Mouse (Mus musculus): ENCODE measurements at regions not wholly inside any gene's neighbourhood (a gene's known extent, or its start where the extent isn't known, plus 50 kb on each side); places are given as distances from the start of the nearest gene placed in this dataset.

DNA sequence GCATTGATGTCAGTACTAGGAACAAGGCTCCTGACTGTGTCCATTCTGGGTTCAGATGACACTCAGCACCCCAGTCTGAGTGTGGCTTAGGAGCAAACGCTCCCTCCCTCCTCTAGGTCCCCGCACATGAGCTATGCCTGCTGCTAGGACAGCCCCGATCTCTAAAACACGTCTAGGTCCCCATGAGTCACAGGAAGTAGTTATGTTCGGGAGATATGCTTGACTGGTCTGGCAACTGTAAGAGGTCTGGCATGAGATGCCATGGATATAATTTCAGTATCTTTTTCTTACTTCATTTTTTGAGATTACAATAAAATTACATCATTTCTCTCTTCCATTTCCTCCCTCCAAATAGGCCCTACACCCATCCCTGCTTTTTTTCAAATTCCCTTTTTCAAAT is 792.1 kb downstream of the Kcnj2 start:
- DNase-seq: no peak

DNA sequence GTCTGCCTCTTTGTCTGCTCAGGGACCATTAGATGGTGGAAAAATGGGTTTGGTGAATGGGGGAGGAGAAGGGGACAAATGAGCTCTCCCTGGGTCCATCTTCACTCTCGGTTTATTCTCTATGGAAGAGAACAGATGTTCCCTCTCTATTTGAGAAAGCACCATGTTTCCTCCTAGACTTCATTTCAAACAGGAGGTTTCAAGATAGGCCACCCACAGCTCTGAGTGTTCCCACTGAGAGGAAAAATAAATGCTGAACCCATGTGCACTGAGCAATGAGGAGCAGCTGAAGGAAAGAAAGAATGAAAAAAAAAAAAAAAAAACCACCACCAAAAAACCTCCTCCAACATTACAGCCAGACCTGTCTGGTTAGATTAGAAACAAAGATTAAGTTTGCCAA is 799.2 kb downstream of the Kcnj2 start:
- no peak for DNase-seq

DNA sequence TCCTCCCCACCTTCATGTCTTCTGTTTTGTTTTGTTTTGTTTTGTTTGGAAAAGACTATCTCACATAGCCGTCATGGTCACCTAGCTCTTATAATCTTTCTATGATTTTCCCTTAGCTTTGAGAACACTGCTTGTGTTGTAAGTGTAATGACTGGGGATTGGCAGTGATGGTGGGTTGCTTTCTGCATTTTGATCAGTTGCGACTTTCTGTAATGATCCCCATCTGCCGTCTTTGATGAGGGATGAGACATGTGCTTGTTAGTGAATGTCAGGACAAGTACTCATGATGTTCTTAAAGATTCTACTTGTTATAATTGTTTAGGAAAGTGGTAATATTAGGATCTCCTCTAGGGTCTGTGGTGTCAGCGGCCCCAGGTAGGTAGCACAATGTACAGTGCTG is 809.4 kb downstream of the Kcnj2 start:
- DNase-seq: no peak

DNA sequence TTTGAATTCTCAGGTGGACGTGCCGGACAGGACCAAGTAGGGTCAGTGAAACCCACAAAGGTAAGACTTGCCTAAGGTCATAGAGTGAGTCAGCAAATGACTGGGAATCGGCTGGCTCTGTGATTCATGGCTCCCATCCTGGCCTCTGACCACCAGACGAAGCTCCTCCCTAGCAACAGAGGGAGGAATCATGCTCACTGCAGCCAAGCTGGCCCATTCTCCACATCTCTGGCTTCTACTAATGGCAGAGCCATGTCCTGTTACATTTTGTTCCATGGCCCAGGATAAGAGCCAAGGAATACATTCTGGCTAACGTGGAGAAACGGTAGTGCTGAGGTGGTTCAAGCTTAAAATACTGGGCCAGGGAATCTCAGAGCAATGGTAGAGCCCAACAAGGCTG is 814.2 kb downstream of the Kcnj2 start:
- no peak for DNase-seq

DNA sequence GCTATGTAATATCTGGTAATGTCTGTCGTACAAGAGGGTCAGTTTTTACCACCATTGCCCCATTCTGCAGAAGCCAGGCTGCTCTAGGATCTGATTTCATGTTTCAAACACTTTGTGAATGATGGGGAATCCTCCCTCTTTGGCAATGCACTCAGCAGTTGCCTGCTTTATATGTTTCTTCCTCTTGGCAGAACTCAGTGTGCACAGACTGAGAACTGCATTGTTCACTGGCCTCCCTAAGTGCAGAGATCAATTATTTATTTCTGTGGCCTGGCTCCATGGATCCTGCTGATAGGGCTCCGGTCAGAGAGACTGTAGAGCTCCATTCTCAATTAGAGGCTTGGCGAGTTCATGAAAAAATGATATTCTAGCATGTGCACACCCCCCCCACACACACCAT is 824.1 kb downstream of the Kcnj2 start:
- no peak for DNase-seq

DNA sequence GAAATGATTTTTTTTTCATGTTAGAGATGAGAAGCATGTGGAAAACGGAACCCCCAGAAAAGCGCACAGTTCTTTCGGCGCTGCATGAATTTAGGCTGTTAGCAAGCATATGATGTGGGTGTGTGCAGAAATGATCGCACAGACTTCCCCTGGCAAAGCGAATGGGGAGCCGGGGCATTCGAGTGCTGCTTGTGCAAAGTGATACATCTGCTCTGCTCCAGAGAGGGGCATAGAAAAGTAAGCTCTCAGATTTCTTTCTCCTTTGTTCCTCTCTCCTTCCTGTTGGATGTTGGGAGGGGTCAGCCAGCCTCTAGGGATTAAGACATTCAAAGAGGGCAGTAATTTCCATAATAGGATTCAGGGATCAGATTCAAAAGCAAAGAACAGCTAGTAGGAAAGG is 827.9 kb downstream of the Kcnj2 start:
- DNase-seq: no peak

DNA sequence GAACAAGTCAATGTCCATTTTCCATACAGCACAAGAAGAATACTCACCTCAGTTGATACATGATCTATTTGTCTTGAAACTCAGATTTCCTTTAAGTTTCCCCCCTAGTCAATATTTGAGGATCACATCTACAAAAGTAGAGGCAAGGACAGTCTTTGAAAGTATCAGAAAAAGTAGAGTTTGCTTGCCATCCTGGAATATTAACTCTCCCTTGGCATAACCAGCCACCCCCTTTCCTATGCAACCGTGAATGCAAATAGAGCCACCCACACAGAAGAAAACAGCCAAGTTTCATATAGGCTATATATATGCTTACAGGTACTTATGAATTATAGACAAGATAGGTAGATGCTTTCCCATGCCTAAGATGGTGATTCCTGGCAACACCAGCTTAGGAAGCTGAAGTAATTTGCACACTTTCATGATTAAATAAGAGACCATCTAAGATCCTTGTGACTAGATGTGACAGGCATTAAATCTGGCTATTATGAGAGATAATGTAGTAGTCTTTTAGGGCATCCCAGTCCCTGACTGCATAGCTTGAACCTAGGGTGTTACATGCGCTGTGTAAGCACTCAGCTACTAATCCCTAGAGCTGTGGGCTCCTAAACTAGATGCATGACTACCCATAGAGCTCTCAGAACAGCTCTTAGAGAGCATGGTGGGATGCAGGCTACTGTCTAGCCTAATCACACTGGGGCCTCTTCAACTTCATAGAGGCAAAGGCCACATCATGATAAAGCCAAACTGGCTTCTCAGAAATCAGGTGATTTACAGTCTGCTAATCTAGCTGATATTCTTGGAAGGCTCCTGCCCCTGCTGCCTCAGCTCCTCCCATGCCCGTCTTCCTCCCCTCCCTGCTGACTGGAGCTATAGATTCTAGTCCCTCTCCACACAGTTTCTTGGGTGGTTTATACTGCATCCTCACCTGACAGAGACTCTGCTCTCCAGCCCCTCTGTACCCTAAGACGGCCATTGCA is 829.5 kb downstream of the Kcnj2 start:
- DNase-seq: no peak

DNA sequence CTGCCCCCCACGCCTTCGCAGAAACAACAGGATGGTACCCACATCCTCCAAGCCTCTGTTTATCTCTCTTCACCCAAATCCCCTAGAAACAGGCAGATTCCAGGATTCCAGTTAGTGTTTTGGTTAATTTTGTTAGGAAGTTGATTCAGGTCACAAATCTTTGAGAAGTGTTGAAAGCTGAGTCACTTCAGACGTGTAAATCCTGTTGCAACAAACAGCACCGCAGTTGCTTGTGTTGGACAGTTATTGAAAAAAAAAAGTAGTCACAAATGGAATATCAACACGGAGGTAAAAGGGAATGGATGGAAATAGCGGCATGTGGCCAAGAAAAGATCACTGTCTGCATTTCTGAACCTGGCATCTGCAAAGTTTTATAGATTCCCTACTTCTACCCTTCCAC is 831.0 kb downstream of the Kcnj2 start:
- DNase-seq: no peak

DNA sequence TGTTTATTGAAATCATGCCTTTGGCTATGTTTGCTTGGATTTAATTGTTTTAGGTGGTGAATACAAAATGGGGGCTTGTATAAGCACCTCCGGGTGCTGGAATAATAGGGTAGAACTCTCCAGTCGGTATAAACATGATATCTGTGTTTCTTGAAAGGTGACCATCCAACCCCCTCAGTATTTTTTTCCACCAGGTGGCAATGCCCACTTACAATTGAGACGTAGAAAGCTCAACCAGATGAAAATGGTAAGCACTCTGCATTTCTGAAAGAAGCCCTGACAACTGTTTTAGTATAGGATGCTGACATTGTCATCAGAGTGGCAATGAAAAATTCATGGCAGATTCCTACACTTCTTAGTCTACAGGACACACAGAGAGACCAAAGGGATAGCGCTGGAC is 838.1 kb downstream of the Kcnj2 start:
- DNase-seq: peak; percentile 6 to 8

DNA sequence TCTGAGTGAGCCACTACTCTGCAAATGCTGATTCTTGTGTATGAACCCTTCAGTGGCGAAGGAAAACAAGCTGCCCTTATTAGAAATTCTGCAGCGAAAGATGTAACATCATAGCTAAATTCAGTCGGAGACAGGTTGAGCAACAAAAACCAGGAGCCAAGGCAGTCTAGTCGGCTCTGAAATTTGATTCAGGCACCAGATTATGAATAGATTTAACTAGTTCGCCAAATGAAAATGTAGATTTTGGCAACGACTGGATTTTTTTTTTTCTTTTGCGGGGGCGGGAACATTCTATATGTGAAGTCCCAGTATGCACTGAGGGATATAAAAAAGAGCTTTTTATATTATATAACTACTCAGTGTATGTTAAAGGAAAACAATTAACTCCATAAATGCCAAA is 847.9 kb downstream of the Kcnj2 start:
- no peak for DNase-seq

DNA sequence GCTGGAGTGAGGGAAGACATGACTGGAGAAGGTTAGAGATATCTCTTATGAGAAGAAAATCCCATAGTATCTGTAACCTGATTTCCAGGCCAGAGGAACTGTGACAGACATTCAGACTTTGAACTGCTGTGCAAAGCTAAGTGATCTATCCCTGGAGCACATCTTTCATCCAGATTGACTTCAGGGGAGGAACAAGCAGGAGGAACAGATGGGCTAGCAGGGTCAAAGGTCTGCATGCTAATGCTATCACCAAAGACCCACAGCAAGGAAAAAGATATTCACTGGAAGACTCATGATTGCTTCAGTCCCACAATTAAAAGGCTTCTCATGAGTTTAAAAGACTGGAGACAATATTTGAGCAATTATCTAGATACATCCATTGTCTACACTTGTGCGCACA is 855.7 kb upstream of the Sox9 start:
- DNase-seq: no peak

DNA sequence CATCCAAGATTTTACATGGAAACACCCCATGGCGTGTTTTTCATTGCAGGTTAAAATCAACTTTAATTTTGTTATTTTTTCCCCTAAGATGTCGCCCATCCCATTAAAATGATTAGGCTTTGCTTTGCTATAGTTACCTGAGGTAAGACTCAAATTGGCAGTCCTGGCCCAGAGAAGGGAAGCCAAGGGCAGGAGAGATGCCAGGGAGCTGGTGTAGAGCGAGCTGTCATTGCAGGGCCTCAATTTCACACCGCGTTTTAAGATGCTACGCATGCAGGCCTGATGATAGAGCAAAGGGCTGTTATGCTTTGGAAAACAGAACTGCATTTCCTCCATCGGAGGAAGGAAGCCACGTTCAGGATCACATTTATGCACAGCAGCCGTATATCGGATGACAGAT is 852.7 kb upstream of the Sox9 start:
- no peak for DNase-seq

DNA sequence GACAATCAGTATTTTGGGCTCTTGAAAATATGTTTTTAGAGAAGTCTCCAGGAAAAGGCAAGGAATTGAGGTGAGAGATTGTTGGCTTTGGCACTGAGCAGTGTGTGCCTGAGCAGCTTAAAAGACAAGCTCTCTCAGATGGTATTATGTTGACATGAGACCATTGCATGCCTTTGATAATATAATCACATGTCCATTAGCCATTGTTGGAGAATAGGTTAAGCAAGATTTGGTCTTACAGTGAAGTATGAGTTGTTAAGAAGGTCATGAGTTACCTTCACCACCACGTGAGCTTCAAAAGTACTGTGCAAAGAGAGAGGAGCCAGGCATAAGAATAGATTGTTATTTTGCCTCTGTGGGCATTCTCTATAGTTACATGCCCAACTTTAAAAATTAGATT is 850.0 kb upstream of the Sox9 start:
- DNase-seq: no peak

DNA sequence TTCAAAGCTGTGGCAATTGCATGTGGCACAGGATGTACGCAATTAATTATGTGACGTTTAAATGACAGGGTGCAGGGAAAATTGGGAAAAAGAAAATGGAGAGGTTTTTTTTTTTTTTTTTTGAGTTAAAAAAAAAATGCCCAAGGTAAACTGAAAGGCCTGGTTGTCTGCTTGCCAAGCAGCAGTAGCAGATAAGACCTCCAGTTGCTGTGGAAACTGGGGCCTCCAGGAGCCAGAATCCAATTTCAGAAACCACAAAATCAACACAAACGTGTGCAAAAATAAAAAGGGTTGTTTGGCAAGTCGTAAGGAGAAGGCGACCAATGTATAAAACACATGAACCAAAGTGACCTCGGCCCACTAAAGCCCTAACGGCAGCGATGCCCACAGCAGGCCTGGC is 837.7 kb upstream of the Sox9 start:
- no peak for DNase-seq

DNA sequence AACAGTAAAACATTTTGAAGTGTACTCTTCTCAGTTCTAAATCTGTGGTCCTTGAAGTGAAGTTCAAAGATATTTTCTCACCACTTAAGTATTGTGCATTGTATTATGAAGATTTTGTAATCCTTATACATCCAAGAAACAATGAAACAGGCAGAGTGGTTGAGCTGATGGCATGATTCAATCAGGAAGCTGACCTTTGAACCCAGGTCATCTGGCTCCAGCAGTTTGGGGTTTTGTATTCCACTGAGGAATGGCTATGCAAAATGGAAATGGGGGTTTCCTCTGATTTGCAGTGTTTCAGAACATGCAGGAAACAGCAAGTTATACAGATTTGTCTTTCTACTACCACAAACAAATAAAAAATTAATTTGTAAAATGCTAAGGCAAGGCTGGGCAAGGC is 836.2 kb upstream of the Sox9 start:
- no peak for DNase-seq

DNA sequence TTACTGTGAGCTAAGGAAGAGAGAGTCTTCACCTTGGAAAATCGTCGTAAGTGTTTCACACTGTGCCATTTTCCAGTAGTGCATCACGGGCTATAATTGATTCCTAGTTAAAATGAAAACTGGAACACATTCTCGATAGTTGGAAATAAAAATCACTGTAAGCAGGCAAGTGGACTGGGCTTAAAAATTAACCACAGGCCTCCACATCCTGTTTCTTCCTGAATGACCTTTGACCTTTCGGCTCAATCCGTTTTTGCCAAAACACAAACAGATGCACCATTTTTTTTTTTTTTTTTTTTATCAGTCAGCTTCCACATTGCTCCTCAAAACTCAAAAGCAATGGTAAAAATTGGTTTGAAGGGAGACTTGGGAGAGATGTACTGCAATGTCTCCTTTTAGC is 834.4 kb upstream of the Sox9 start:
- no peak for DNase-seq

DNA sequence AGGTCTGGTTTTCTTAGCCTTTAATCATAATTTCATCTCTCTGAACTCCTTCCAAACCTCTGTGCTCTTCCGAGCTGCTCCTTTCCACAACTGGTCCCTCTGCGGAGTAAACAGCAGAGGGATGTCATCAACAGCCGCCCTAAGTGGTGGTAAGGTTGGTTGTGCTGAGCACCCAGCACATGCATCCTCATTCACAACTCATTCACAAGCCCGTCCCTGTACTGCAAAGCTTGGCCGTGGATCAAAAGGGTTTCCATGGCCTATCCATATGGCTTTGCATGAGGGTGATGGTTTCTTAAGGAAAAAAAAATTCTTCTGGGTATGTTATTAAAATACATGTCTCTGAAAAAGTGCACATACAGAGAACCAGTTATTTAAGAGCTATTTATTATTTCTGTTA is 828.6 kb upstream of the Sox9 start:
- no peak for DNase-seq

DNA sequence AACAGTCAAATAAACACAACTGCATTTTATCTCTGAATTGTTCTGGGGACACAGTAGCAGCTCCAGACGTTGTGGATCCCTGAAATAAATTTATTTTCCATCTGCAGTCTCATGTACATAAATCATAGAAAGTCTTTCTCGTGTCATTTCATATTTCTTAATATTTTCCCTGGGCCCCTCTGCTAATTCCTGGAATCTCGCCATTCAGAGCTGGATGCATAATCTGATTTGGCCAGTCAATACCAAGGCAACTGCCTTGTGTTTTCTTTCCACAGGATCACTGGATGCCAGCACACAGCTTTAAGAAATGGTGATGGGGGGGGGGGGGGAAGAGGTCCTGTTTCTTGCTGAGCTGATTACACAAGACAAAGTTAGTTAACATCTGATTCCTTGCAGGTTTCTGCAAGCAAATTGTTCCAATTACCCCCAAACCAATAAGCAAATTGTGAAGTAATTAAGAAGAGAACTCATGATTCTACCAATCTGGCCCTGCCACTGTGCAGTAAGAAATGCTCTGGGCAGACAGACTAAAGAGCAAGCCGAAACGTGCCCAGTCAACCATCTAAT is 824.2 kb upstream of the Sox9 start:
- no peak for DNase-seq

DNA sequence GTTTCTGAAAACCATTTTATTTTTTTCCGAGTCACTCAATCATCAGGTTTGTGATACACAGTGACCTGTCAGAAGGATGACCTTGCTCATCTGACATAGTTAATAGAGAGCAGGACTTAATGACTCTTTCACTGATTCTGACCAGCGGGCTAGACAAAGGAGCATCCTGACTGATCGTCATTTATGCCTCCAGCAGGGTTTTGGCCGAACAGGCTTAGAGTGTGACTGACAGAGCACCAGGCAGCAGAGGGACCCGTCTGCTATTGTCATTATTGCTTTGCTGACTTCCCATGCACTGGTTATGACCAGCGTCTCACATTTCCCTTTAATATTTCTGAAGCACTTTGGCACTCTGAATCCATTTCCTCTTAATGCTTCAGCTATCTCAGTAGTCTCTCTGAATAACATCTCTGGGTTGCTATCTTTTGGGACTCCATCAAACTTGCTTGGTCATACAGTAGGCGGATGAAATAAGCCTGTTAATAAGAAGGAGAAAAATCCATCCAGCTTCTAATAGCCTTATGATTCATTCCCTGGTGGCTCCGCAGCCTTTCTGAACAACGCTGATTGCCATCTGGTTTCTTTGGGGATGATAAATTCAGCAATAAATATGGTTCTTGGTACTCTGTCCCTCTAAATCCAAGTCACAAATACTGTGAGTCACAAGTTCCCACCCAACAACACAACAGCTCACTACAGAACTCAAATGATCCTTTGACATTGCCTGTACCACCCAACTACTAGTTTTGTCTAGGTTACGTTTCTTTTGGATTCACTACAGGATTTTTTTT is 820.8 kb upstream of the Sox9 start:
- DNase-seq: no peak

DNA sequence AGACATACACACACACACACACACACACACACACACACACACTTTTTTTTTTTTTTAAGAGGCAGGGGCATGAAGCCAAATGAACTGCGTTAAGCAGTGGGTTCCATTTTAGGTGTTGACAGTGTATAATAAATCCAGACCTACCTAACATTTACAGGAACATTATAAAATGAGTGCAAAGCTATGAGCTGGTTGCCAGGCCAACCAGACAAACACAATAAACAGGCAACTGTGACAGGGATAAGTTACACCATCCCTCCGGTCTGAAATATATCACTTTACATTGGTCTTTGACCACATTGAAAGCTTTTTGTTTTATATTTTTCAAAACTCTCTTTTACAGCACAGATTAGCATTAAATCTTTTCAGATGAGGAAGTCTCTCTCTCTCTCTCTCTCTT is 820.2 kb upstream of the Sox9 start:
- DNase-seq: no peak

DNA sequence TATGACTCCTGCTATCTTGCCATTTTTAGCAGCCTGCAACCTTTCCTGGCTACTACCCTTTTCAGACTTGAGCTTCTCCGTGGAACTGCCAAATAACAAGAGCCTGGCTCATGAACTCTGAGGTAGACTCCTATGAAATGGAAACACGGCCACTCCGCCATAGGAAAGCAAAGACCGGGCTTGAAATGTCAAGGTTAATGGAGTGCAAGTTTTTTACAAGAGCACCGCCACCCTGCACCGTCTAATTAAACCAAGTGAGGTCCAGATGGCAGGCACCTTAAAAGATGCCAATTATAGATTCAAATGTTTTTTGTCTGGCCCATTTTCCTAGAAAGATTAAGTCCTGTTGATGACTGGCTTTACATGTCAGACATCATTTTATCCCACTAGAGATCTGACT is 818.0 kb upstream of the Sox9 start:
- no peak for DNase-seq

DNA sequence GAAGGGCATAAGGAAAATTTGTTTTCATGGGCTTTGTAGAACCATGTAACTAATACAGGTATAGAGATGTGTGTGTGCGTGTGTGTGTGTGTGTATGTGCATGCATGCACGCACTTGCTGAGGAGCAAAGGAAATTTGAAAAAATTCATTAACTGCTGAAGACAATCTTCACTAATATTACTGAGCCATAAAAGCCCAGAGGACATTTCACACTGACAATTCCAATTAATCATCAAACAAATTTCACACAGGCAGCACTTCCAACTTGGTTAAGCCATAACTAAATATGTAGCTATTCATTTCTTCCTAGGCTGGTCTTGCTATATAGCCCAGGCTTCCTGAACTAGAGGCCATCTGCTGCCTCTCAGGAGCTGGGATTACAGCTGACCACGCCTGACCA is 815.6 kb upstream of the Sox9 start:
- no peak for DNase-seq

DNA sequence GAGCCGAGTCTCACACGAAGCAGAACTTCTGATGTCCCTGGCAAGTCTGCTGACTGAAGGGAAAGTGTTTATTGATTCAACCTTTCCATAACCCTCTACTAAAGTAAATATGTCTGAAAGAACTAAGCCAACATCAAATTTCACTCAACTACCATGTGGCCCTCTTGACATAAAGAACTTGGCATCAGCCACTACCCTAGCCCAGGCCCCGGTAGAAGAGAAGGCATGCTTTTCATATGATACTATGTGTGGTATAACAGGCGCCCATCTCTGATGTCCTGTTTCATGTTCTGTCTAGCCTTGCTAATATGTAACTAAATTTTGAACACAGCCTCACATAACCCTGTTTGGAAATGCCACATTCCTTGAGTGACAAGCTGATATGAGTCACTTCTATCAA is 811.0 kb upstream of the Sox9 start:
- no peak for DNase-seq

DNA sequence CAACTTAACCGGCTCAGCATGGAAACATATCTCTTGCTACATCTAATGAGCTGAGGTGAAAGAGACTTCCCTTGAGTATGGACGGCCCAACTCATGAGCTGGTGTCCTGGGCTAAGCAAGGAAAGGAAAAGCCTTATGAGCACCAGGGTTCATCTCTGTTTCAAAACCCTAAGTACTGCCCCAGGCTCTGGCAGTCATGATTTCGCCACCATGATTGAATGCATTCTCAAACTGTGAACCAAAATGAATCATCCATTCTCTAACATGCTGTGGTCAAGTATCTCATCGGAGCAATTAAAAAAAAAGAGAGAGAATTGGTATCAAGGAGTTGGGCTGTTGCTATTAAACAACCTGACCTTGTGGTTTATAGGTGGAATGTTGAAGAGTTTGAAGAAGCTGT is 803.4 kb upstream of the Sox9 start:
- DNase-seq: no peak
